Mouse (Mus musculus) gastrocnemius, adult 2 months (tissue): ENCODE measurements at regions not wholly inside any gene's neighbourhood (a gene's known extent, or its start where the extent isn't known, plus 50 kb on each side); places are given as distances from the start of the nearest gene placed in this dataset.
A peak's percentile ranks its signal among the peaks of the same experiment; 100 is the strongest.
"Not testable (repeated sequence)": the region's sequence is repeated elsewhere in the genome, so short reads cannot be mapped to it uniquely, and the experiment has no call there.

Source experiments
- DNase-seq: peaks from one replicate; pipeline ENCODE4 v3.0.0; 2022
- H3K27ac ChIP-seq: fragments of 200-600 bp; 2 replicates; pipeline ENCODE4 v1.8.1; 2022; ENCODE audit warnings: mild to moderate bottlenecking
- H3K4me3 ChIP-seq: fragments of 200-600 bp; 2 replicates; pipeline ENCODE4 v1.8.1; 2022; ENCODE audit warnings: mild to moderate bottlenecking, moderate library complexity
- CTCF ChIP-seq: fragments of 200-600 bp; IDR thresholded peaks from 2 replicates; pipeline ENCODE4 v1.8.1; 2022; ENCODE audit warnings: antibody characterized with exemption, mild to moderate bottlenecking, moderate library complexity
- intact Hi-C: fragments of 180-260 bp; cut with DNase I; formaldehyde crosslinking; loops from one replicate; pipeline ENCODE4 v1.15.1; 2025

GRCm38 (mm10) chr7:137674596-137674995 lies 237.2 kb downstream of the Glrx3 start:
- intact Hi-C loops, result no loop called here
- Histone ChIP-seq H3K4me3 (no peak overlapping the region), H3K27ac (no peak overlapping the region)
- no peak for DNase-seq
- no peak for TF ChIP-seq CTCF

GRCm38 (mm10) chr7:137675381-137675780 lies 238.0 kb downstream of the Glrx3 start:
- Histone ChIP-seq H3K4me3 (no peak overlapping the region), H3K27ac (no peak overlapping the region)
- intact Hi-C loops, result no loop called here
- no peak for TF ChIP-seq CTCF
- no peak for DNase-seq

GRCm38 (mm10) chr7:137684826-137685225 lies 247.4 kb downstream of the Glrx3 start:
- no peak for TF ChIP-seq CTCF
- intact Hi-C loops, result no loop called here

DNA sequence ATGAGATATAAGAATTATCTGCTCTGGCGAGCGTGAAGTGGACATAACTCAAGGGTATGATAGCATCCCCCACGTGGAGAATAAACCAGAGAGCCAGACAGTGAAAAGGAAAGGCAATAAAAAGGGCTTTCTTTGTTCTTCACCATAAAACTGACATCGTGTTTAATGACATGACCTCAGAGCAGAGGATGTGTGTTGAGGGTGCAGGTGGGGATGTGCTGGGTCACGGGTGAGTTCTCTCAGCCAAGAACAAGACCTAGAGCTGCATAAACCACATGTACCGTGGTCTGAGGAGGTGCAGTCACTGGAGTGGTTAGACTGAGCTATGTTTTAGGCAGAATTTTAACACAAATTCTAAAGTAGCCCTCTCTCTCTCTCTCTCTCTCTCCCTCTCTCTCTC lies 247.9 kb downstream of the Glrx3 start:
- no peak overlapping the region for H3K4me3 ChIP-seq
- no peak for TF ChIP-seq CTCF
- H3K27ac ChIP-seq, result no peak overlapping the region
- no peak for DNase-seq
- intact Hi-C loops, result no loop called here

More at GRCm38 (mm10) chr7:137684826-137685225, 247.4 kb downstream of the Glrx3 start:
- no peak for DNase-seq
- no peak overlapping the region for H3K4me3 ChIP-seq
- no peak overlapping the region for H3K27ac ChIP-seq

GRCm38 (mm10) chr7:137696831-137697230 lies 259.4 kb downstream of the Glrx3 start:
- H3K27ac ChIP-seq, result no peak overlapping the region
- TF ChIP-seq CTCF, result 0 out of 2 replicates have a peak, but pooled peaks have one; percentile 4
- no peak overlapping the region for H3K4me3 ChIP-seq
- DNase-seq, result no peak
- intact Hi-C loops, result no loop called here

- H3K27ac ChIP-seq, H3K4me3 ChIP-seq, DNase-seq, intact Hi-C loops: not testable (repeated sequence)
Observed at GRCm38 (mm10) chr7:137698501-137698900, 261.1 kb downstream of the Glrx3 start.

GRCm38 (mm10) chr7:137712862-137713261 lies 275.4 kb downstream of the Glrx3 start:
- intact Hi-C loops, result no loop called here
- no peak overlapping the region for H3K4me3 ChIP-seq
- no peak for TF ChIP-seq CTCF
- H3K27ac ChIP-seq, result no peak overlapping the region
- DNase-seq, result no peak

GRCm38 (mm10) chr7:137713856-137714255 lies 276.4 kb downstream of the Glrx3 start:
- intact Hi-C loops, result no loop called here
- Histone ChIP-seq H3K27ac (no peak overlapping the region), H3K4me3 (no peak overlapping the region)
- DNase-seq, result no peak
- no peak for TF ChIP-seq CTCF

DNA sequence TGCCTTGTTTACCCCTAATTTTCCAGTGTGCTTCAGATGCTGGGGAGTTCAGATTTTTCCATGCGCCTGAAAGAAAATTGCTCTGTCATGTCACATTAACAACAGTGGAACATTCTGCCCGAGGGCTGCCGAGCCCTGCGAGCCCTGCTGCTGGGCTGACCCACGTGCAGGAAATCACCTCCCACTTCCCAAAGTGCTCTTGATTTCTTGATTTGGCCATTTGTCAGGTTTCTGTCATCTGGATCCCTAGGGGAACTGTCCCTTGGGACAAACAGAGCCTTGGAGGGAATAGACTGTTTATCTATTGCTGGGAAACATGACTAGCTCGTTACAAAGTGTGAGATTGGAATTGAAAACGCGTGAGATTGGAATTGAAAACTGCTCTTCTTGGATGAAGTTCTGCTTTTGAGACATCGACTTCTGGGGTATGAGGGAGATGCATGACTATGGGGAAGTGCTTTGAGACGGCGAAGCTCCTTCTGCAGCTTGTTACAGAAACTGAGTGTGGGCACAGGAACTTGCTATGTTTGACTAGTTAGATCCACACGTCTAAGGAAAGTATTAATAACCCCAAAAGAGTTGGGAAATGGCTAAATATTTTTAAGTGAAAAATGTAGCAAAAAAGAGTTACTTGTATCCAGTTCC lies 277.0 kb downstream of the Glrx3 start:
- no peak overlapping the region for H3K27ac ChIP-seq

DNA sequence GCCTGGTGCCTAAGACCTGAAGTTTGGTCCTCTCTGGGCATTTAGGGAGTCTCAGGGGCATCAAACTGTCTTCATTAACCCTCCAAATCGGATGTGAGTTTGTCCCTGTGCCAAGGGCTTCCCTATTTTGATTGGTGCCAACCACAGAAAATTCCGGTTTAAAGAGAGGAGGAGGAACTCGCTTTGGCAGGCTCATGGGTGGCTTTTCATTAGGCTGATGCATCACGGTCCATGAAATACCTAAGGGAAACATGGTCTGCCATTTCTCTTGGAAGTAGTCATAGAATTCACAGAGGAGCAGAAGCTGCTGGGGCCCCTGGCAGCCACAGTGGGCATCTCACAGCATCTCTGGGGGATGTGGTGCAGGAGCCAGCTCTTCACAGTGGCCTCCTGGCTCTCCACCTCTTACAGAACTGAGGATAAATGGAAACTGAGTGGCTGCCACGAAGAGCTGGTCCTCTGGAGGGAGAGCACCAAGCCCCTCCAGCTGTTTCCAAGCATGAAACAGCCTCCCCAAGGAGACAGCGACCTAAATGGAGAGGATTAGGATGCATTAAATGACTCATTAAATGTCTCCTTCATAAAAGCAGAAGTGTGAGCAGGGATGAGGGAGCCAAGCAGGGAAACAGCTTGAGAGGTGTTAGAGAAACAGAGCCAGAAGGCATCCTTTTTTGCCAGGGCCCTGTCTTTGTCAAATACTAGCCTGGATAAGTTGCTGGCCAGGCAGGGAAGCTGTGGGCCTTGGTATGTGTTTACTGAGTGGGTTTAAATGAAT lies 277.9 kb downstream of the Glrx3 start:
- DNase-seq, result no peak
- intact Hi-C loops, result no loop called here
- TF ChIP-seq CTCF, result no peak
- Histone ChIP-seq H3K27ac (no peak overlapping the region), H3K4me3 (no peak overlapping the region)

More for the DNA sequence above, 277.0 kb downstream of the Glrx3 start:
- no peak overlapping the region for H3K4me3 ChIP-seq
- no peak for TF ChIP-seq CTCF
- intact Hi-C loops, result no loop called here
- DNase-seq, result peak; percentile 22

DNA sequence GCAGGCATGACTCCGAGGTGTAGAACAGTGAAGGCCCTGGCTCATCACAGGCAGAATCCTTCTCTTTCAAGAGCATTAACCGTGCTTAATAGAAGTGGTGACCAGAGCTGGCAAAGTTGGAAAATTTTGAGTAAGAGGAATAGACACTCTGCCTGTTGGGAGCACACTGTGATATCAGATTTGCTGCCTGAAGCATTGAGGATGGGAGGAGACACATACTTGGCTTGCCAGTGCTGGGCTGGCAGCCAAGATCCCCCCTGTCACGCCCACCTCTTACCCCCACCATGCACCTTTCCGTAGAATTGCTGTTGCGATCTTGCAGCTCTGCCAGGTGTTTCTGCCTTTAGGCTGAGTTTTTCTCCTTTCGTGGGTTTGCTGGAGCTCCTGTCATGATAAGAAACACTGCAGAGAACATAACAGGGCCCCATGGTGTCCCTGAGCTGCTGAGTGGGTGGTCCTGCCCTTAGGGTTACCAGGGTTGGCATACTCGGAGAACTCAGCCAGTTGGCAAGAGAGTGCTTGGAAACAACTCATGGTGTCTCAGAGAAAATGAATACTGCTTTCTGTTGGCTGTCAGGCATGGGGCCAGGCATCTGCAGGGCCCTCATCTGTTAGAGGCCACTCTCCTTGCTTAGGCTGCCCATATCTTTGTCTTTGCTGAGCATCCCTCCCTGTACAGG lies 286.1 kb downstream of the Glrx3 start:
- intact Hi-C loops, result no loop called here
- no peak for DNase-seq
- no peak for TF ChIP-seq CTCF
- Histone ChIP-seq H3K27ac (no peak overlapping the region), H3K4me3 (no peak overlapping the region)

- intact Hi-C loops, result no loop called here
- no peak for DNase-seq
- Histone ChIP-seq H3K27ac (no peak overlapping the region), H3K4me3 (no peak overlapping the region)
- no peak for TF ChIP-seq CTCF
Observed at GRCm38 (mm10) chr7:137726031-137726430, 288.6 kb downstream of the Glrx3 start.

DNA sequence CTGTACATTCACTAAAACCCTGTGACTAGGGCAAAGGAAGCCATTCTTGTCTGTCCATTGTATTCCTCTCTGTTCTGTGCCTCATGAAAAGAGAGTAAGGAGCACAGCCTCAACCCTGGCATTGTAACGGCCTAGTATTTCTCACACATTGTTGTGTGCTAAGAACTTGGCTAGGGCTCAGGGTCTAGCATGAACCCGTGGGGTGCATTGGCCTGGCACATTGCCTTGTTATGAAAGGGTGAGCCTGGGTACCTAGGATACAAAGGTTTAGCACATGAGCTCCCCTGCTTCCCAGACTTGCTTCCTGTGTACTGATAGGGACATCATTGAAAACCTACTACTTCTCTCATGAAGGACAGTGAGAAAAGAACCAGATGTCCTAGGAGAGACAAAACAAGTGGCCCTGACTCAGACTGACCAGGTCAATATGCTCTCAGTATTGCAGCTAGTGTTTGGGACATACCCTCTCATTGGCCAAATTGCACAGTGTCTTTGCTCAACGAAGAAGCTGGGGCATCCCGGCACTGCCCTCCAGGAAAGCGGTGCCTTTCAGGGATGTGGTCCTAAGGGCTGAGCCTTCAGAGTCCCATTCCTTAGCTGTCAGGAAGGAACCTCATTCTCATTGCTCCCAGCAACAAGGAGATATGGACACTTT lies 298.6 kb downstream of the Glrx3 start:
- intact Hi-C loops, result no loop called here
- TF ChIP-seq CTCF, result no peak
- DNase-seq, result no peak
- no peak overlapping the region for H3K27ac ChIP-seq
- no peak overlapping the region for H3K4me3 ChIP-seq
